Comparison of ENCODE assay signal across 12 mouse cellular contexts in genomic region chr4:130805746-130806145, GRCm38 (mm10). TPM values are rescaled to one million over a fixed set of nuclear protein-coding genes. Genes with fewer than 3 reads are reported as not detected.
DNase-seq lines count a peak whose midpoint lies in the region; ATAC-seq and TF ChIP-seq lines count a peak whose summit lies in the region.
"Had no signal": no experiment of that assay in that cellular context is flagged by ENCODE, and none has a peak within 500 bp of the region (broad histone marks: within the 10 kb centered on the region; RNA-seq: fewer than 3 reads in every experiment).

No protein-coding gene starts in this region.

- TF ChIP-seq POLR2A in cortical plate, adult 2 months (IDR thresholded peaks at IDR 0.05; ENCODE audit: extremely low read depth, insufficient read depth, low read length): no peak

- ATAC-seq in forebrain, embryonic 11.5 days (replicated peaks; ENCODE audit: low FRiP score): no peak
- no peak for ATAC-seq in hindbrain, embryonic 11.5 days (ENCODE audit: low FRiP score)
- ATAC-seq in midbrain, embryonic 14.5 days (ENCODE audit: low FRiP score, low TSS enrichment): no peak
- no peak for ATAC-seq in activated CD4-positive, CD25-positive, alpha-beta regulatory T cell, adult 4 months
- ATAC-seq in kidney, embryonic 15.5 days (replicated peaks; ENCODE audit: low FRiP score): no peak
- ATAC-seq: liver, embryonic 12.5 days; Patski had no signal

- 91% methylated on average over 7 of the region's 7 CpGs for WGBS in forebrain, embryonic 10.5 days
- 89% methylated on average over 7 of the region's 7 CpGs for WGBS in forebrain, embryonic 11.5 days
- 80% methylated on average over 7 of the region's 7 CpGs for WGBS in hindbrain, embryonic 11.5 days
- WGBS in midbrain, embryonic 14.5 days: 71% methylated on average over 7 of the region's 7 CpGs
- 85% methylated on average over 7 of the region's 7 CpGs for WGBS in kidney, embryonic 15.5 days

- 0 out of 2 replicates have a peak, but pooled peaks cover 7% of the 10 kb centered on the region for H3K27me3 ChIP-seq in forebrain, embryonic 10.5 days (ENCODE audit: poor library complexity, severe bottlenecking)
- H3K27me3 ChIP-seq in forebrain, embryonic 11.5 days (ENCODE audit: control insufficient read depth, insufficient read depth, low read length): no peaks in the 10 kb centered on the region
- no peaks in the 10 kb centered on the region for H3K27me3 ChIP-seq in hindbrain, embryonic 11.5 days (ENCODE audit: control insufficient read depth, insufficient read depth, low read length)
- no peaks in the 10 kb centered on the region for H3K27me3 ChIP-seq in midbrain, embryonic 14.5 days (ENCODE audit: control insufficient read depth, insufficient read depth, low read length)
- H3K27me3 ChIP-seq in kidney, embryonic 15.5 days: no peaks in the 10 kb centered on the region
- H3K27me3 ChIP-seq: liver, embryonic 12.5 days; Patski had no signal

- peaks cover 79% of the 10 kb centered on the region for H3K4me1 ChIP-seq in forebrain, embryonic 10.5 days
- H3K4me1 ChIP-seq in forebrain, embryonic 11.5 days (replicated peaks; ENCODE audit: control insufficient read depth, insufficient read depth, low read length): peaks cover 10% of the 10 kb centered on the region
- peaks cover 10% of the 10 kb centered on the region for H3K4me1 ChIP-seq in cortical plate, adult 2 months (ENCODE audit: control insufficient read depth, insufficient read depth, low read length)
- peaks cover 18% of the 10 kb centered on the region for H3K4me1 ChIP-seq in hindbrain, embryonic 11.5 days (replicated peaks; ENCODE audit: control insufficient read depth, insufficient read depth, low read length)
- H3K4me1 ChIP-seq in midbrain, embryonic 14.5 days (ENCODE audit: control insufficient read depth, insufficient read depth, low read length): peaks cover 34% of the 10 kb centered on the region
- peaks cover 36% of the 10 kb centered on the region for H3K4me1 ChIP-seq in kidney, embryonic 15.5 days

- H3K4me2 ChIP-seq in forebrain, embryonic 11.5 days (ENCODE audit: low read depth, low read length, severe bottlenecking): no peak overlapping the region
- no peak overlapping the region for H3K4me2 ChIP-seq in hindbrain, embryonic 11.5 days (replicated peaks; ENCODE audit: low read depth, low read length)
- H3K4me2 ChIP-seq in midbrain, embryonic 14.5 days (ENCODE audit: low read length): no peak overlapping the region
- no peak overlapping the region for H3K4me2 ChIP-seq in kidney, embryonic 15.5 days
- H3K4me2 ChIP-seq: liver, embryonic 12.5 days had no signal

- no peak for TF ChIP-seq CTCF in cortical plate, adult 2 months (IDR thresholded peaks at IDR 0.05; ENCODE audit: extremely low read depth, insufficient read depth, low read length)

- DNase-seq in forebrain, embryonic 10.5 days (ENCODE audit: extremely low spot score, low spot score): no peak
- DNase-seq in forebrain, embryonic 11.5 days (ENCODE audit: low spot score): no peak
- DNase-seq in hindbrain, embryonic 11.5 days (ENCODE audit: low spot score): no peak
- DNase-seq in midbrain, embryonic 14.5 days: no peak
- DNase-seq in heart, postnatal 25 days (ENCODE audit: low spot score): no peak
- DNase-seq: kidney, adult 18-20 months had no signal

- no peak overlapping the region for H3K9ac ChIP-seq in forebrain, embryonic 11.5 days (ENCODE audit: low read length)
- no peak overlapping the region for H3K9ac ChIP-seq in hindbrain, embryonic 11.5 days (ENCODE audit: low read depth, low read length)
- no peak overlapping the region for H3K9ac ChIP-seq in midbrain, embryonic 14.5 days (replicated peaks; ENCODE audit: low read length)
- no peak overlapping the region for H3K9ac ChIP-seq in kidney, embryonic 15.5 days
- H3K9ac ChIP-seq: liver, embryonic 12.5 days had no signal

- intact Hi-C loops in heart, postnatal 25 days (cut with DNase I): no loop called here

- no peaks in the 10 kb centered on the region for H3K9me3 ChIP-seq in forebrain, embryonic 10.5 days
- H3K9me3 ChIP-seq in forebrain, embryonic 11.5 days (ENCODE audit: control insufficient read depth, low read length): no peaks in the 10 kb centered on the region
- no peaks in the 10 kb centered on the region for H3K9me3 ChIP-seq in hindbrain, embryonic 11.5 days (ENCODE audit: control insufficient read depth, low read length)
- H3K9me3 ChIP-seq in midbrain, embryonic 14.5 days (ENCODE audit: control insufficient read depth, low read length): no peaks in the 10 kb centered on the region
- no peaks in the 10 kb centered on the region for H3K9me3 ChIP-seq in kidney, embryonic 15.5 days (replicated peaks)
- H3K9me3 ChIP-seq: liver, embryonic 12.5 days had no signal

- H3K4me3 ChIP-seq in forebrain, embryonic 10.5 days: no peak overlapping the region
- no peak overlapping the region for H3K4me3 ChIP-seq in forebrain, embryonic 11.5 days (ENCODE audit: low read depth, low read length)
- H3K4me3 ChIP-seq in cortical plate, adult 2 months (ENCODE audit: insufficient read depth, low read length): no peak overlapping the region
- H3K4me3 ChIP-seq in hindbrain, embryonic 11.5 days (ENCODE audit: low read depth, low read length): no peak overlapping the region
- no peak overlapping the region for H3K4me3 ChIP-seq in midbrain, embryonic 14.5 days (replicated peaks; ENCODE audit: low read depth, low read length)
- H3K4me3 ChIP-seq in kidney, embryonic 15.5 days (replicated peaks): no peak overlapping the region
- H3K4me3 ChIP-seq: heart, adult 2 months; liver, embryonic 12.5 days had no signal

- 0 out of 2 replicates have a peak, but pooled peaks cover 4% of the 10 kb centered on the region for H3K36me3 ChIP-seq in forebrain, embryonic 10.5 days (replicated peaks)
- H3K36me3 ChIP-seq in forebrain, embryonic 11.5 days (ENCODE audit: control insufficient read depth, insufficient read depth, low read length): no peaks in the 10 kb centered on the region
- no peaks in the 10 kb centered on the region for H3K36me3 ChIP-seq in hindbrain, embryonic 11.5 days (ENCODE audit: control insufficient read depth, insufficient read depth, low read length)
- no peaks in the 10 kb centered on the region for H3K36me3 ChIP-seq in midbrain, embryonic 14.5 days (ENCODE audit: control insufficient read depth, insufficient read depth, low read length)
- H3K36me3 ChIP-seq in kidney, embryonic 15.5 days: no peaks in the 10 kb centered on the region
- H3K36me3 ChIP-seq: liver, embryonic 12.5 days had no signal

- H3K27ac ChIP-seq in forebrain, embryonic 10.5 days: peak overlapping the region; percentile 76; the same call in 1 of the 2 replicates
- H3K27ac ChIP-seq in forebrain, embryonic 11.5 days (ENCODE audit: low read depth, low read length): no peak overlapping the region
- peak overlapping the region; percentile 62 for H3K27ac ChIP-seq in cortical plate, adult 2 months (ENCODE audit: insufficient read depth, low read length)
- peak overlapping the region; percentile 85 for H3K27ac ChIP-seq in hindbrain, embryonic 11.5 days (ENCODE audit: low read depth, low read length)
- peak overlapping the region; percentile 69 for H3K27ac ChIP-seq in midbrain, embryonic 14.5 days (replicated peaks; ENCODE audit: low read depth, low read length)
- H3K27ac ChIP-seq in kidney, embryonic 15.5 days: no peak overlapping the region
- H3K27ac ChIP-seq: heart, adult 2 months; liver, embryonic 12.5 days had no signal

RNA-seq across cellular contexts. Expression of gene Sdc3, which starts 13.4 kb away (rescaled TPM):
- 17.8 and 18.7 TPM in 2 replicates for polyA plus RNA-seq in forebrain, embryonic 10.5 days (2016; fragmentation: Nextera tagmentation; extraction: Ambion mirVana)
- polyA plus RNA-seq in forebrain, embryonic 11.5 days (2014; fragmentation: Nextera tagmentation; extraction: Ambion mirVana): 19.4 and 19.5 TPM in 2 replicates
- polyA plus RNA-seq in cortical plate, adult 2 months (2012; rRNA removed): 81.5 and 83.1 TPM in 2 replicates
- polyA plus RNA-seq in hindbrain, embryonic 11.5 days (2014; fragmentation: Nextera tagmentation; extraction: Ambion mirVana): 12.0 and 15.2 TPM in 2 replicates
- polyA plus RNA-seq in midbrain, embryonic 14.5 days (2014; fragmentation: Nextera tagmentation; extraction: Ambion mirVana): 95.3 and 95.7 TPM in 2 replicates
- 10 to 100 TPM; 37.7 to 41.9 TPM for total RNA-seq in heart, postnatal 25 days (2021)
- polyA plus RNA-seq in activated CD4-positive, CD25-positive, alpha-beta regulatory T cell, adult 4 months (2017; shearing (Covaris generic)): 1 to 10 TPM; 1.0 to 1.5 TPM
- 22.3 and 26.5 TPM in 2 replicates for polyA plus RNA-seq in kidney, embryonic 15.5 days (2015; fragmentation: Nextera tagmentation; extraction: Ambion mirVana)

Comparison
In these comparisons a context has a peak if more than half of its experiments do, and no peak if none do; other contexts are left out.
1. H3K27ac ChIP-seq: peak in forebrain, embryonic 10.5 days (single experiment), cortical plate, adult 2 months (single experiment), hindbrain, embryonic 11.5 days (single experiment) and midbrain, embryonic 14.5 days (single experiment); none in forebrain, embryonic 11.5 days (single experiment) and kidney, embryonic 15.5 days (single experiment).